Mouse (Mus musculus): ENCODE results near the gene Dhx9. TPM values are rescaled to one million over a fixed set of nuclear protein-coding genes. Genes with fewer than 3 reads are reported as not detected.

Gene Dhx9
- polyA plus RNA-seq, 1 experiment from 2014 or later, result 157 TPM

DNA sequence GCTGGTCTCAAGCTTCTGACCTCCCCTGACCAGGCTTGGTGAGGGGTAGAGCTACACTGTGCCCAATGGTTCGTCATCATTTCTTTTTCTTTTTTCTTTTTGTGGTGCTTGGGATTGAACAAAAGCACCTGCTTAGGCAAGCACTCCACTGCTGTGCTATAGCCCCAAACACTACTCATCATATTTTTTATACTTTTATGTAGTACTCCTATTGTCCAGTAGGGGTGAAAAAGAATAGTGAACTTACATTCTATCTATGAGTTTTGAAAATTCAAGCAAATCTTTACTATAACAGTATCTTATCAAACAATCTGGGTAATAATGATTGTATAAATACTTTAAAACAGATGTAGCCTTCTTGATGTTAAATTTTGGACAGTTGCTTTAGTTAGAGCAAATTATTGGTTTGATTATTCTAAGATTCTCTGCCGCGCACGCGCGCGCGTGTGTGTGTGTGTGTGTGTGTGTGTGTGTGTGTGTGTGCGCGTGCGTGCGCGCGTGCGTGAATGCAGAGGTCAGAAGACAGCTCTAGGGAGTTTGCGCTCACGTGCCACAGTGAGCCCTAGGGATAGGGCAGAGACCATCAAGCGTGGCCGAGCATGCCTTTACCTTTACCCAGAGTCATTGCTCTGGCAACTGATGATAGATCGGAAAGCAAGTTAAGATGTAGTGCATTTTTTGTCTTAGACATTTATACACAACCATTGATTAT, 41.2 kb downstream of the Dhx9 start:
- DNase-seq (ENCODE audit: low read depth, low spot score) (no peak), ATAC-seq (no peak)
- in situ Hi-C loops (cut with MboI; ENCODE audit: low pct_unique_long_range_greater_than_20kb), result no loop called here
- CTCF ChIA-PET, result no interaction called here
- POLR2A ChIA-PET, result no interaction called here
- H3K27me3 ChIP-seq, result no peaks in the 10 kb centered on the region
- peak; percentile 39 for TF ChIP-seq CTCF (IDR thresholded peaks at IDR 0.05)

DNA sequence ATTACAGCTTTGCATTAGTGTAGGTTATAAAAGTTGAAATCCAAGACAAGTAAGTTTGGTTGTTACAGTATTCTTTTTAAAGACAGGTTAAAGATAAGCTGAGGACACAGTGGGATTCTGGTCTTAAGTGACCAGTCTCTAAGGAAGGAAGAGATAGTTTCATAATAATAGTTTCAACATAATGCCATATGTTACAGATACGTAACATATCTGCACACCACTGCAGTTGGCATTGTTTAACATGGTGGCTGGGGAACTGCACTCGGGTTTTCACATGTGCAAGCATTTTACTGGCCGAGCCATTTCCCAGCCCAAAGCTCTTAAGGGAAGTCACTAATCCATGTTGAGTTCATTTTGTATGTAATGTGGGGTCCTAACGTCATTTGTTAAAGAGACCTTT, 43.8 kb downstream of the Dhx9 start:
- in situ Hi-C loops (cut with MboI; ENCODE audit: low pct_unique_long_range_greater_than_20kb), result no loop called here
- ChIA-PET POLR2A (no interaction called here), CTCF (no interaction called here)
- ATAC-seq, result no peak
- TF ChIP-seq CTCF (IDR thresholded peaks at IDR 0.05), result no peak
- no peak for DNase-seq (ENCODE audit: low read depth, low spot score)
- no peaks in the 10 kb centered on the region for H3K27me3 ChIP-seq

GRCm38 (mm10) chr1:153443019-153443418, 44.4 kb downstream of the Dhx9 start:
- in situ Hi-C loops (cut with MboI; ENCODE audit: low pct_unique_long_range_greater_than_20kb), result no loop called here

DNA sequence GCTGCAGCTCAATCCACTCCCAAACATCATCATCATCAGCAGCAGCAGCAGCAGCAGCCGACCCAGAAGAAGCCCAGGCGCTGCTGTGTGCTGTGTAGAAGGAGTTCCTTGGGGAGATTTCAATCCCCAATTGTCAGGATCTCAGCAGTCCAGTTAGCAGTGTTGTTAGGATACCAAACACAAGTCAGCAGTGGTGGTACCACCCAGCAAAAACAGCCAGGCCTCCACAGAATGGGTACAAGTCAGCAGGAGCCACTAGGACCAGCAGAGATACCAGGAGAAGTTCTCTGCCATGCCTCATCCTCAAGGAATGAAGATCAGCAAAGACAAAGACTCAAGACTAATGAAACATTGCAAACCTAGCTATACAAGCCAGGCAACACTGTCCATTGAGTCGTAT, 45.8 kb downstream of the Dhx9 start:
- ChIA-PET CTCF (no interaction called here), POLR2A (no interaction called here)
- TF ChIP-seq CTCF (IDR thresholded peaks at IDR 0.05), result no peak
- H3K27me3 ChIP-seq, result no peaks in the 10 kb centered on the region
- ATAC-seq, result no peak
- no peak for DNase-seq (ENCODE audit: low read depth, low spot score)
- in situ Hi-C loops (cut with MboI; ENCODE audit: low pct_unique_long_range_greater_than_20kb), result no loop called here

More at GRCm38 (mm10) chr1:153443019-153443418, 44.4 kb downstream of the Dhx9 start:
- CTCF ChIA-PET, result interaction anchor here (0.7 kb wide), 1 partner anchor 20 kb away, joined by 3 read pairs; no protein-coding TSS in a partner anchor
- no peak for TF ChIP-seq CTCF (IDR thresholded peaks at IDR 0.05)
- ATAC-seq (no peak), DNase-seq (ENCODE audit: low read depth, low spot score) (no peak)
- no peaks in the 10 kb centered on the region for H3K27me3 ChIP-seq
- POLR2A ChIA-PET, result no interaction called here

DNA sequence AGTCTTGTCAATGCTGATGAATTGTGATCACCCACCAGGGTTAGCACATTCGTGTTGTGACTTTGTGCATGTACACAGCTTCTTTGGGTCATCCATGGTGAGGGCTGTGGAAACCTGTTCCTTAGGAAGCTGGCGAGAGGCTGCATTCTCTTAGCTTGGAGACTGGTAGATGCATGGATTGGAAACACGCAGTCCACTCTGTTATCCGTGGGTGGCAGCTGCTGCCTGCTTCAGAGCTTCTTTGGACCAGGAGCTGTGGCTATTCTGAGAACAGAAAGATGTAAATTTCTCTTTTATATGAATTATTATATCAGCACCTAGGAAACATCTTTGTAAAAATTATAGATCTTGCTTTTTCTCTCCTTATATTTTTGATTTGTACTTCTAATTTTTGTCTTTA, 46.7 kb downstream of the Dhx9 start:
- no peaks in the 10 kb centered on the region for H3K27me3 ChIP-seq
- POLR2A ChIA-PET, result no interaction called here
- no peak for TF ChIP-seq CTCF (IDR thresholded peaks at IDR 0.05)
- ATAC-seq (no peak), DNase-seq (ENCODE audit: low read depth, low spot score) (no peak)
- CTCF ChIA-PET, result no interaction called here
- in situ Hi-C loops (cut with MboI; ENCODE audit: low pct_unique_long_range_greater_than_20kb), result no loop called here

DNA sequence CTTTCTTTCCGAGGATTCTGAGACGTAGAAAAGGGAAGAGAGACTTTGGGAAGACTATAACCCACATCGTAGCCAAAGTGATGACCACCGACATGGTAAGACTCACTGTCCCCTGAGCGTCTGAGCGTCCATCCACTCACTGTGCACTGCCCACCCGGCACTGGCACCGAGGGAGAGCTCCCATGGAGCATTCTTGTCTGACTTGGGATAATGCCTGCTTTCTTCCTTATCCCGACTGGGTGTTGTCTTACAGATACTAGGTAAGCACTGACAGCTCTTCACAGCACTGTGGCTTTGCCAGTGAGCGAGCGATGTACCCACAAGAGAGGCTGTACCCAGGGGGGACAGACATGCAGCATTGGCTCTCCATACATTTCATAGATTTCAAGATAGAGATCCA, 49.9 kb downstream of the Dhx9 start:
- no peak for ATAC-seq
- H3K27me3 ChIP-seq, result no peaks in the 10 kb centered on the region
- TF ChIP-seq CTCF (IDR thresholded peaks at IDR 0.05), result no peak
- DNase-seq (ENCODE audit: low read depth, low spot score), result no peak
- ChIA-PET CTCF (no interaction called here), POLR2A (no interaction called here)
- in situ Hi-C loops (cut with MboI; ENCODE audit: low pct_unique_long_range_greater_than_20kb), result loop anchor here (10.0 kb wide), 1 partner anchor 307 kb away; the partner anchor contains the start of genes Rgs16 and Rnasel

GRCm38 (mm10) chr1:153433851-153434589, 53.4 kb downstream of the Dhx9 start:
- DNase-seq (ENCODE audit: low read depth, low spot score), result no peak
- no peak for ATAC-seq
- in situ Hi-C loops (cut with MboI; ENCODE audit: low pct_unique_long_range_greater_than_20kb), result loop anchor here (10.0 kb wide), 1 partner anchor 311 kb away; the partner anchor contains the start of genes Rgs16 and Rnasel
- TF ChIP-seq CTCF (IDR thresholded peaks at IDR 0.05), result no peak
- CTCF ChIA-PET, result interaction anchor here (1.3 to 1.5 kb wide), 2 partner anchors 17 to 315 kb away, joined by 3 to 4 read pairs; partner anchors contain the start of gene Rnasel
- POLR2A ChIA-PET, result no interaction called here
- H3K27me3 ChIP-seq, result no peaks in the 10 kb centered on the region

GRCm38 (mm10) chr1:153432329-153432728, 55.1 kb downstream of the Dhx9 start:
- TF ChIP-seq CTCF (IDR thresholded peaks at IDR 0.05), result no peak
- no peak for DNase-seq (ENCODE audit: low read depth, low spot score)
- in situ Hi-C loops (cut with MboI; ENCODE audit: low pct_unique_long_range_greater_than_20kb), result loop anchor here (10.0 kb wide), 1 partner anchor 312 kb away; the partner anchor contains the start of genes Rgs16 and Rnasel

GRCm38 (mm10) chr1:153431701-153432100, 55.8 kb downstream of the Dhx9 start:
- TF ChIP-seq CTCF (IDR thresholded peaks at IDR 0.05), result no peak
- ATAC-seq (no peak), DNase-seq (ENCODE audit: low read depth, low spot score) (no peak)
- in situ Hi-C loops (cut with MboI; ENCODE audit: low pct_unique_long_range_greater_than_20kb), result loop anchor here (10.0 kb wide), 1 partner anchor 313 kb away; the partner anchor contains the start of genes Rgs16 and Rnasel
- peaks cover 3% of the 10 kb centered on the region for H3K27me3 ChIP-seq
- ChIA-PET POLR2A (no interaction called here), CTCF (interaction anchor here (0.9 kb wide), 1 partner anchor 16 kb away, joined by 3 read pairs; no protein-coding TSS in a partner anchor)

More at GRCm38 (mm10) chr1:153432329-153432728, 55.1 kb downstream of the Dhx9 start:
- no peaks in the 10 kb centered on the region for H3K27me3 ChIP-seq
- no peak for ATAC-seq
- ChIA-PET POLR2A (no interaction called here), CTCF (no interaction called here)

DNA sequence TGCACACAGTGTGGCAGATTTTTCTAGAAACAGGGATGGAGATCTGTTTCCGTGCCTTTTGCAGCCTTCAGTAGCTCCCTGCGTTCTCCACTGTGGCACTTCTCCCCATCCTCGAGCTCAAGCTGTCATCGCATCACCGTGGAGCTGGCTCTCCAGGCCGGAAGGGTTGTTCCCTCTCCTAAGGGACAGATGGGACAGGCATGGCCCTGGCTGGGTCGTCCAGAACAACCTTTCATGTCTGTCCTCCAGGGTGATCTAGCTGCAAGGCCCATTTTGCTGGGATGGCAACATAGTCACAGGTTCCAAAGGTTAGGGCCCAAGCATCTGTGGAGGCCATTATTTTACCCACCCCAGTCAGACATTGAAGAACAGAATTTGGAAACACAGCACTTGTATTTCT, 56.3 kb downstream of the Dhx9 start:
- no peak for TF ChIP-seq CTCF (IDR thresholded peaks at IDR 0.05)
- POLR2A ChIA-PET, result no interaction called here
- ATAC-seq (no peak), DNase-seq (ENCODE audit: low read depth, low spot score) (no peak)
- H3K27me3 ChIP-seq, result peaks cover 4% of the 10 kb centered on the region
- in situ Hi-C loops (cut with MboI; ENCODE audit: low pct_unique_long_range_greater_than_20kb), result loop anchor here (10.0 kb wide), 1 partner anchor 314 kb away; the partner anchor contains the start of genes Rgs16 and Rnasel
- CTCF ChIA-PET, result interaction anchor here (0.9 kb wide), 1 partner anchor 16 kb away, joined by 3 read pairs; no protein-coding TSS in a partner anchor
